In the genomic region with DNA sequence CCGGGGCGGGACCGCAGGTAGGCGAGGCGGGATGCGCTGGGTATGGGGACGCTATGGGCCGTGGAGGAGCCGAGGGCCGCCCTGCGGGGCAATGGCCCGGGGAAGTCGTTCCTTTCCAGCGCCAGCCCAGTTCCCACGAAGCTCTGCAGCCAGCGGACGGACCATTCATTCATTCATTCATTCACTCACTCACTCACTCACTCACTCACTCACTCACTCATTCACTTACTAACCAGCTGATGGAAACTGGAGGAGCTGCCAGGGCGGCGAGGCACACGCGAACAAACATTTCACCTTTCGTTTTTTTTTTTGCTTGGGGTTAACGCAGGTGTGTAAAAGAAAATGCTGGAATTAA, we compare ENCODE assay signal across 8 mouse cellular contexts. TPM values are rescaled to one million over a fixed set of nuclear protein-coding genes. Genes with fewer than 3 reads are reported as not detected.
DNase-seq lines count a peak whose midpoint lies in the region; ATAC-seq and TF ChIP-seq lines count a peak whose summit lies in the region.

No protein-coding gene starts in this region.

- no peak for TF ChIP-seq RAD21 in CH12.LX (IDR thresholded peaks at IDR 0.05; ENCODE audit: low read depth, low read length)

- no peak overlapping the region for H3K27ac ChIP-seq in heart, embryonic 11.5 days (ENCODE audit: low read depth, low read length)
- no peak overlapping the region; the same call in 1 of the 2 replicates for H3K27ac ChIP-seq in CH12.LX (ENCODE audit: insufficient read depth, low read depth)
- no peak overlapping the region; the same call in 1 of the 2 replicates for H3K27ac ChIP-seq in forebrain, embryonic 14.5 days (ENCODE audit: low read depth, low read length)
- H3K27ac ChIP-seq in liver, embryonic 14.5 days, result peak overlapping the region; percentile 36

- no peaks in the 10 kb centered on the region for H3K27me3 ChIP-seq in heart, embryonic 11.5 days (ENCODE audit: control insufficient read depth, insufficient read depth, low read length)
- no peaks in the 10 kb centered on the region for H3K27me3 ChIP-seq in CH12.LX (replicated peaks)
- H3K27me3 ChIP-seq in forebrain, embryonic 14.5 days (replicated peaks; ENCODE audit: control insufficient read depth, insufficient read depth, low read length), result no peaks in the 10 kb centered on the region
- no peaks in the 10 kb centered on the region for H3K27me3 ChIP-seq in liver, embryonic 14.5 days (ENCODE audit: control insufficient read depth, insufficient read depth, low read length)

- TF ChIP-seq EP300 in CH12.LX (IDR thresholded peaks at IDR 0.05; ENCODE audit: low read length), result no peak
- no peak for TF ChIP-seq EP300 in liver, embryonic 14.5 days (IDR thresholded peaks at IDR 0.05; ENCODE audit: low read depth)

- intact Hi-C loops in heart, postnatal 25 days (cut with DNase I), result loop anchor here (5.0 kb wide), 1 partner anchor 102 kb away; a partner anchor contains a TSS

- peaks cover 21% of the 10 kb centered on the region for H3K4me1 ChIP-seq in heart, embryonic 11.5 days (ENCODE audit: control insufficient read depth, insufficient read depth, low read length)
- H3K4me1 ChIP-seq in CH12.LX (ENCODE audit: control insufficient read depth in 1 of 2, insufficient read depth in 2 of 2), result peaks cover 20 to 55% of the 10 kb centered on the region in 2 experiments
- peaks cover 9% of the 10 kb centered on the region for H3K4me1 ChIP-seq in forebrain, embryonic 14.5 days (ENCODE audit: control insufficient read depth, insufficient read depth, low read length)
- H3K4me1 ChIP-seq in liver, embryonic 14.5 days (replicated peaks; ENCODE audit: control insufficient read depth in 2 of 2, insufficient read depth in 2 of 2, low read length in 1 of 2), result peaks cover 11 to 23% of the 10 kb centered on the region in 2 experiments

- H3K79me2 ChIP-seq in CH12.LX (replicated peaks; ENCODE audit: control insufficient read depth, extremely low read depth, insufficient read depth, poor library complexity, severe bottlenecking), result peaks cover 47% of the 10 kb centered on the region

- H3K9me3 ChIP-seq in heart, embryonic 11.5 days (replicated peaks; ENCODE audit: control insufficient read depth, low read length), result no peaks in the 10 kb centered on the region
- no peaks in the 10 kb centered on the region for H3K9me3 ChIP-seq in CH12.LX (replicated peaks; ENCODE audit: low read length)
- H3K9me3 ChIP-seq in forebrain, embryonic 14.5 days (replicated peaks; ENCODE audit: control insufficient read depth, low read length), result no peaks in the 10 kb centered on the region
- no peaks in the 10 kb centered on the region for H3K9me3 ChIP-seq in liver, embryonic 14.5 days (ENCODE audit: control insufficient read depth, low read length)

- TF ChIP-seq CTCF in CH12.LX (conservative IDR thresholded peaks at IDR 0.05 in 1 of 2, IDR thresholded peaks at IDR 0.05 in 1 of 2; ENCODE audit: low read depth in 2 of 2, low read length in 2 of 2), result no peak
- TF ChIP-seq CTCF in liver, embryonic 14.5 days (IDR thresholded peaks at IDR 0.05; ENCODE audit: low read depth), result no peak

- H3K36me3 ChIP-seq in heart, embryonic 11.5 days (ENCODE audit: control insufficient read depth, insufficient read depth, low read length), result no peaks in the 10 kb centered on the region
- peaks cover 25 to 35% of the 10 kb centered on the region in 2 experiments for H3K36me3 ChIP-seq in CH12.LX (replicated peaks in 1 of 2; ENCODE audit: control insufficient read depth in 1 of 2, insufficient read depth in 1 of 2, low read length in 1 of 2)
- 0 out of 2 replicates have a peak, but pooled peaks cover 10% of the 10 kb centered on the region for H3K36me3 ChIP-seq in forebrain, embryonic 14.5 days (ENCODE audit: control insufficient read depth, insufficient read depth, low read length)
- H3K36me3 ChIP-seq in liver, embryonic 14.5 days (replicated peaks; ENCODE audit: control insufficient read depth, insufficient read depth, low read depth), result peaks cover 16% of the 10 kb centered on the region

- dilution Hi-C loops in CH12.LX (cut with MboI; ENCODE audit: extremely low pct_ligation_motif_present, extremely low pct_unique_long_range_greater_than_20kb, low sequenced_read_pairs), result no loop called here

- no peak for TF ChIP-seq POLR2A in CH12.LX (IDR thresholded peaks at IDR 0.05; ENCODE audit: low read depth, low read length)

- no peak for ATAC-seq in heart, embryonic 11.5 days (replicated peaks; ENCODE audit: insufficient number of reproducible peaks, low FRiP score, low TSS enrichment)
- no peak for ATAC-seq in forebrain, embryonic 14.5 days
- no peak for ATAC-seq in liver, embryonic 14.5 days (ENCODE audit: insufficient read depth)
- ATAC-seq in frontal cortex, adult (ENCODE audit: low TSS enrichment), result no peak

- H3K4me2 ChIP-seq in heart, embryonic 11.5 days, result peak overlapping the region; percentile 82
- H3K4me2 ChIP-seq in CH12.LX (ENCODE audit: insufficient read depth, low read depth, poor library complexity, severe bottlenecking), result peak overlapping the region; percentile 79
- H3K4me2 ChIP-seq in forebrain, embryonic 14.5 days (ENCODE audit: low read length), result peak overlapping the region; percentile 80
- peak overlapping the region; percentile 87 for H3K4me2 ChIP-seq in liver, embryonic 14.5 days (ENCODE audit: low read depth)

- WGBS in heart, embryonic 11.5 days (ENCODE audit: insufficient replicate concordance), result 1% methylated on average over 23 of the region's 23 CpGs
- WGBS in forebrain, embryonic 14.5 days, result 2% methylated on average over 22 of the region's 23 CpGs
- WGBS in liver, embryonic 14.5 days (ENCODE audit: insufficient replicate concordance), result 2% methylated on average over 22 of the region's 23 CpGs

- H3K9ac ChIP-seq in heart, embryonic 11.5 days (ENCODE audit: low read depth, low read length), result peak overlapping the region; percentile 85
- H3K9ac ChIP-seq in CH12.LX (ENCODE audit: insufficient read depth, low read depth), result peak overlapping the region; percentile 63
- peak overlapping the region; percentile 81 for H3K9ac ChIP-seq in forebrain, embryonic 14.5 days (ENCODE audit: low read length)
- H3K9ac ChIP-seq in liver, embryonic 14.5 days (replicated peaks), result peak overlapping the region; percentile 85

- DNase-seq in heart, postnatal 25 days (ENCODE audit: low spot score), result no peak
- DNase-seq in CH12.LX (ENCODE audit: extremely low read depth), result no peak
- DNase-seq in forebrain, embryonic 14.5 days (ENCODE audit: low spot score), result no peak
- DNase-seq in liver, embryonic 14.5 days (ENCODE audit: low read depth in 3 of 3, low spot score in 3 of 3), result no peak
- no peak for DNase-seq in right cerebral cortex, postnatal 4 days
- no peak for DNase-seq in embryo, embryonic 11 days

- H3K4me3 ChIP-seq in heart, embryonic 11.5 days (ENCODE audit: low read depth, low read length), result peak overlapping the region; percentile 78
- peak overlapping the region; percentile 72 to 93 (median 73) for H3K4me3 ChIP-seq in CH12.LX (replicated peaks in 1 of 3; ENCODE audit: low read depth in 2 of 3, low read length in 2 of 3, poor library complexity in 1 of 3)
- peak overlapping the region; percentile 77 for H3K4me3 ChIP-seq in forebrain, embryonic 14.5 days (ENCODE audit: low read depth, low read length)
- H3K4me3 ChIP-seq in liver, embryonic 14.5 days (ENCODE audit: insufficient read depth in 1 of 2, low read depth in 2 of 2, low read length in 2 of 2), result peak overlapping the region; percentile 87 to 95

- in situ Hi-C loops in CH12.LX (cut with MboI; ENCODE audit: low pct_ligation_motif_present, low pct_unique_long_range_greater_than_20kb, low sequenced_read_pairs), result no loop called here

TF ChIP-seq in CH12.LX, 34 proteins besides CTCF, POLR2A, EP300 and RAD21 (continues in another document):
- TF ChIP-seq ZNF384 (IDR thresholded peaks at IDR 0.05; ENCODE audit: low read depth, low read length), result no peak
- TF ChIP-seq CHD1 (IDR thresholded peaks at IDR 0.05; ENCODE audit: low read depth, low read length), result no peak
- no peak for TF ChIP-seq JUN (IDR thresholded peaks at IDR 0.05; ENCODE audit: insufficient read depth, low read depth, low read length)
- TF ChIP-seq ZC3H11A (IDR thresholded peaks at IDR 0.05; ENCODE audit: low read depth, low read length), result no peak
- no peak for TF ChIP-seq JUND (conservative IDR thresholded peaks at IDR 0.05; ENCODE audit: low read depth, low read length)
- TF ChIP-seq MAZ (IDR thresholded peaks at IDR 0.05; ENCODE audit: low read depth, low read length), result no peak
- no peak for TF ChIP-seq USF2 (conservative IDR thresholded peaks at IDR 0.05; ENCODE audit: low read depth, low read length)
- no peak for TF ChIP-seq GABPA (IDR thresholded peaks at IDR 0.05; ENCODE audit: insufficient replicate concordance, low read depth, low read length)
- peak; percentile 57; the same call in 1 of the 2 replicates for TF ChIP-seq SIN3A (IDR thresholded peaks at IDR 0.05; ENCODE audit: low read length)
- no peak for TF ChIP-seq NELFE (IDR thresholded peaks at IDR 0.05; ENCODE audit: low read depth, low read length)
- TF ChIP-seq TBP (conservative IDR thresholded peaks at IDR 0.05; ENCODE audit: low read depth, low read length), result no peak
- TF ChIP-seq HCFC1 (IDR thresholded peaks at IDR 0.05; ENCODE audit: low read depth, low read length), result no peak
- no peak for TF ChIP-seq BHLHE40 (IDR thresholded peaks at IDR 0.05; ENCODE audit: low read depth, low read length)
- no peak for TF ChIP-seq KAT2A (IDR thresholded peaks at IDR 0.05; ENCODE audit: insufficient replicate concordance, low read length)
- no peak for TF ChIP-seq SMC3 (IDR thresholded peaks at IDR 0.05; ENCODE audit: low read depth, low read length)
- 0 out of 2 replicates have a peak, but pooled peaks have one; percentile 0 for TF ChIP-seq POLR2AphosphoS2 (IDR thresholded peaks at IDR 0.05; ENCODE audit: low read depth, low read length)
- TF ChIP-seq USF1 (IDR thresholded peaks at IDR 0.05; ENCODE audit: low read depth, low read length), result no peak
- TF ChIP-seq ETS1 (conservative IDR thresholded peaks at IDR 0.05; ENCODE audit: low read depth, low read length), result no peak
- no peak for TF ChIP-seq RCOR1 (conservative IDR thresholded peaks at IDR 0.05; ENCODE audit: low read depth, low read length)
- no peak for TF ChIP-seq CHD2 (IDR thresholded peaks at IDR 0.05; ENCODE audit: low read length)
- no peak for TF ChIP-seq E2F4 (IDR thresholded peaks at IDR 0.05; ENCODE audit: insufficient replicate concordance, low read depth, low read length)

RNA-seq across cellular contexts. Expression of a gene that starts 0.3 kb away (rescaled TPM):
- 75.0 and 75.8 TPM in 2 replicates for polyA plus RNA-seq in heart, embryonic 11.5 days (2014; fragmentation: Nextera tagmentation; extraction: Ambion mirVana)
- total RNA-seq in heart, postnatal 25 days (2021), result 10 to 100 TPM; 16.5 to 20.7 TPM
- 76.1 and 77.4 TPM in 2 replicates for total RNA-seq in CH12.LX (2012; rRNA removed)
- total RNA-seq in CH12.LX (2014; rRNA removed), result 95.0 and 110 TPM in 2 replicates
- 132 and 135 TPM in 2 replicates for polyA plus RNA-seq in CH12.LX (2012; ENCODE audit: insufficient read length, low read depth)
- polyA plus RNA-seq in forebrain, embryonic 14.5 days (2014; fragmentation: Nextera tagmentation; extraction: Ambion mirVana), result 102 TPM in 2 replicates
- polyA plus RNA-seq in liver, embryonic 14.5 days (2012; rRNA removed), result 18.9 and 37.5 TPM in 2 replicates
- 83.1 and 87.5 TPM in 2 replicates for polyA plus RNA-seq in liver, embryonic 14.5 days (2014; fragmentation: Nextera tagmentation; extraction: Ambion mirVana)
